Mouse (Mus musculus): ENCODE data around the gene Epn3.

Epn3 gene

GRCm38 (mm10) chr11:94495415-94495814, 4.4 kb downstream of the Epn3 start:
- peak in 1 of 2 experiments; percentile 50 for DNase-seq

- no peak for DNase-seq
These were observed 8.1 kb downstream of the Epn3 start for GRCm38 (mm10) chr11:94491749-94492099.

- peak in 1 of 2 experiments; percentile 65 for DNase-seq
These were observed 8.6 kb downstream of the Epn3 start for GRCm38 (mm10) chr11:94491035-94491748.

- peak in 1 of 2 experiments; percentile 19 for DNase-seq
These were observed 10.0 kb downstream of the Epn3 start for GRCm38 (mm10) chr11:94489745-94490144.

GRCm38 (mm10) chr11:94488767-94489533, 10.8 kb downstream of the Epn3 start:
- no peak for DNase-seq

- DNase-seq, result peak; percentile 79 to 91
These were observed 13.8 kb downstream of the Epn3 start, which contains the start of gene Spata20 for GRCm38 (mm10) chr11:94486001-94486400. TSS of gene Spata20 (minus strand) at chr11:94486179.

GRCm38 (mm10) chr11:94485223-94485622, 14.6 kb downstream of the Epn3 start:
- no peak for DNase-seq

- no peak for DNase-seq
These were observed 15.1 kb downstream of the Epn3 start for GRCm38 (mm10) chr11:94484636-94485035.

- no peak for DNase-seq
These were observed 15.9 kb downstream of the Epn3 start for GRCm38 (mm10) chr11:94483921-94484320.

- DNase-seq, result peak in 1 of 2 experiments; percentile 39
These were observed 16.3 kb downstream of the Epn3 start for GRCm38 (mm10) chr11:94483436-94483835.

- no peak for DNase-seq
These were observed 17.0 kb downstream of the Epn3 start for GRCm38 (mm10) chr11:94482738-94483137.

- no peak for DNase-seq
These were observed 17.8 kb downstream of the Epn3 start for GRCm38 (mm10) chr11:94481963-94482362.

- DNase-seq, result no peak
These were observed 19.4 kb downstream of the Epn3 start for GRCm38 (mm10) chr11:94480382-94480781.

- DNase-seq, result no peak
These were observed 22.1 kb downstream of the Epn3 start for GRCm38 (mm10) chr11:94477651-94478050.

- DNase-seq, result peak in 1 of 2 experiments; percentile 43
These were observed 24.1 kb downstream of the Epn3 start for GRCm38 (mm10) chr11:94475722-94476121.

- no peak for DNase-seq
These were observed 25.2 kb downstream of the Epn3 start for GRCm38 (mm10) chr11:94474544-94474910.

GRCm38 (mm10) chr11:94473707-94474543, 25.8 kb downstream of the Epn3 start, which contains the start of gene Cacna1g:
TSS of gene Cacna1g (minus strand) at chr11:94474198.
- peak; percentile 89 to 91 for DNase-seq

GRCm38 (mm10) chr11:94472916-94473706, 26.7 kb downstream of the Epn3 start:
- DNase-seq, result no peak

GRCm38 (mm10) chr11:94472585-94472915, 27.2 kb downstream of the Epn3 start:
- DNase-seq, result no peak

- DNase-seq, result no peak
These were observed 27.8 kb downstream of the Epn3 start for GRCm38 (mm10) chr11:94471740-94472584.

- DNase-seq, result no peak
These were observed 29.4 kb downstream of the Epn3 start for GRCm38 (mm10) chr11:94470391-94470790.
